Mouse (Mus musculus) T-helper 1 cell (primary cell): ENCODE data around the gene Hmx3.

ENCODE experiments used
- in situ Hi-C: fragments of 300-600 bp; cut with MboI, MseI; formaldehyde crosslinking; loops from one replicate; pipeline ENCODE4 v1.15.1; 2025; ENCODE audit warnings: high pct_unique_total_duplicates

Hmx3 gene

DNA sequence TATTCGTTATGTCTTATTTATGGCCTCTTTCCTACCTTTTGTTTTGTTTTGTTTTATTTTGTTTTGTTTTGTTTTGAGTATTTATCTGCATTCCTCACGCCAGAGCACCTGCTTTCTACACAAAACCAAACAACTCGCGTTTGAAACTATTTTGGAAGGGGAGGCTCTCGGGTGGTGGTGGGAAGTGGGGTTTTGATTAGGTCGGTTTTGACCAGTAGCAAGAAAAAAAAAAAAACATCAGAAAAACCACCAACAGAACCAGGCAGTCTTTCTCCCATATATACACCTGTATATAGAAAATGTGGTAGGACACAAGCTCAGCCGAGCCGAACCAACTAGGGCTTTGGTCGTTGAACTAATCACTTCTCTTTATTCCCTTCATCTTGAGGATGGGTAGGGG lies 13.4 kb downstream of the Hmx3 start:
- in situ Hi-C loops: loop anchor here (25.0 kb wide), 2 partner anchors 1044 to 1381 kb away; partner anchors contain the start of genes Ate1 and Zranb1

GRCm38 (mm10) chr7:131556541-131557271 lies 14.0 kb downstream of the Hmx3 start:
- in situ Hi-C loops: loop anchor here (25.0 kb wide), 2 partner anchors 1044 to 1381 kb away; partner anchors contain the start of genes Ate1 and Zranb1

- in situ Hi-C loops: loop anchor here (25.0 kb wide), 2 partner anchors 1045 to 1380 kb away; partner anchors contain the start of genes Ate1 and Zranb1
These were observed 15.1 kb downstream of the Hmx3 start for GRCm38 (mm10) chr7:131557751-131558150.

GRCm38 (mm10) chr7:131559986-131560696 lies 17.5 kb downstream of the Hmx3 start, which contains the start of gene Bub3:
Gene Bub3, plus strand, starts transcription at chr7:131560222.
- in situ Hi-C loops: loop anchor here (25.0 kb wide), 2 partner anchors 1048 to 1377 kb away; partner anchors contain the start of genes Ate1 and Zranb1

GRCm38 (mm10) chr7:131560697-131561042 lies 18.0 kb downstream of the Hmx3 start:
- in situ Hi-C loops: loop anchor here (25.0 kb wide), 2 partner anchors 1048 to 1377 kb away; partner anchors contain the start of genes Ate1 and Zranb1

GRCm38 (mm10) chr7:131575246-131575645 lies 32.6 kb downstream of the Hmx3 start:
- in situ Hi-C loops: no loop called here

- in situ Hi-C loops: no loop called here
These were observed 39.5 kb downstream of the Hmx3 start for GRCm38 (mm10) chr7:131582178-131582577.

- in situ Hi-C loops: no loop called here
These were observed 42.9 kb downstream of the Hmx3 start for GRCm38 (mm10) chr7:131585551-131585950.
